24 mouse cellular contexts compared by ENCODE assay signal in the genomic region with DNA sequence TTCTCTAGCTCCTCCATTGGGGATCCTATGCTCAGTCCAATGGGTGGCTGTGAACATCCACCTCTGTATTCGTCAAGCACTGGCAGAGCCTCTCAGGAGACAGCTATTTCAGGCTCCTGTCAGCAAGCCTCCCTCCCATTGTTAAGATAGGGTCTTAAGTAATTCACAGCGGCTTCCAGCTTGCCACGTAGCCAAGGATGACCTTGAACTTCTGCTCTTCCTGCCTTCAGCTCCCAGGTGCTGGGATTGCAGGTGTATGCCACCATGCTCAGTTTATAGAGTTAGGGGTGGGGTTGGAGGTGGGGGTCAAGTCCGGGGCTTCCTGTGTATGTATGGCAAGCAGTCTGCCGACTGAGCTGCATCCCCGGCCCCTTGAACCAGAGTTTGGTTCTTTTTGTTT. TPM values are rescaled to one million over a fixed set of nuclear protein-coding genes. Genes with fewer than 3 reads are reported as not detected.
DNase-seq lines count a peak whose midpoint lies in the region; ATAC-seq and TF ChIP-seq lines count a peak whose summit lies in the region.
"Had no signal": no experiment of that assay in that cellular context is flagged by ENCODE, and none has a peak within 500 bp of the region (broad histone marks: within the 10 kb centered on the region; RNA-seq: fewer than 3 reads in every experiment).

No protein-coding gene starts in this region.

- no peak overlapping the region for H3K4me2 ChIP-seq in kidney, embryonic 14.5 days (replicated peaks; ENCODE audit: low read depth, low read length)
- H3K4me2 ChIP-seq: embryonic facial prominence, embryonic 12.5 days; forebrain, embryonic 13.5 days; forebrain, embryonic 15.5 days had no signal

- ATAC-seq in kidney, embryonic 14.5 days (ENCODE audit: low FRiP score, low TSS enrichment), result no peak
- ATAC-seq: CD4-positive, CD25-positive, alpha-beta regulatory T cell, adult 4 months; forebrain, embryonic 13.5 days; forebrain, embryonic 15.5 days; forebrain, postnatal 0 days had no signal

- TF ChIP-seq POLR2A in heart, adult 2 months (IDR thresholded peaks at IDR 0.05; ENCODE audit: insufficient read depth, low read depth, low read length), result no peak

- peaks cover 18% of the 10 kb centered on the region for H3K4me1 ChIP-seq in heart, embryonic 10.5 days
- no peaks in the 10 kb centered on the region for H3K4me1 ChIP-seq in heart, adult 2 months (ENCODE audit: control insufficient read depth, insufficient read depth, low read length)
- peaks cover 9% of the 10 kb centered on the region for H3K4me1 ChIP-seq in kidney, embryonic 14.5 days (ENCODE audit: control insufficient read depth, insufficient read depth, low read length)

- 74% methylated on average over 6 of the region's 6 CpGs for WGBS in heart, embryonic 10.5 days
- 57% methylated on average over 6 of the region's 6 CpGs for WGBS in heart, adult 2 months
- 80% methylated on average over 6 of the region's 6 CpGs for WGBS in kidney, embryonic 14.5 days

- intact Hi-C loops in heart, adult 2 months (cut with DNase I), result no loop called here

- no peak for DNase-seq in heart, embryonic 10.5 days (ENCODE audit: low spot score)
- DNase-seq in heart, adult 2 months, result no peak
- DNase-seq in ES-CJ7 (ENCODE audit: low read depth, low spot score) (peak; percentile 97), R1 (ENCODE audit: low read depth, low spot score) (peak; percentile 99)
- no peak for DNase-seq in Muller cell, postnatal 12 days (ENCODE audit: inconsistent ontology term)
- DNase-seq in frontal cortex, adult 2 months (ENCODE audit: extremely low spot score in 1 of 2, low spot score in 1 of 2), result no peak
- DNase-seq: adrenal gland, adult 2 months; adrenal gland, postnatal 10 days; adrenal gland, postnatal 25 days; B cell, adult 2 months; cerebellum, adult 11-12 months; cerebellum, adult 2 months; cerebellum, adult 9-10 months; cerebellum, postnatal 10 days; cerebellum, postnatal 25 days; forebrain, postnatal 0 days had no signal

- H3K27me3 ChIP-seq in heart, embryonic 10.5 days (ENCODE audit: insufficient read depth, poor library complexity, severe bottlenecking), result no peaks in the 10 kb centered on the region
- H3K27me3 ChIP-seq in heart, adult 2 months (ENCODE audit: control insufficient read depth, insufficient read depth, low read length), result no peaks in the 10 kb centered on the region
- no peaks in the 10 kb centered on the region for H3K27me3 ChIP-seq in kidney, embryonic 14.5 days (ENCODE audit: control insufficient read depth, insufficient read depth, low read length)
- H3K27me3 ChIP-seq: CH12.LX; embryonic facial prominence, embryonic 12.5 days; forebrain, embryonic 13.5 days; forebrain, embryonic 15.5 days had no signal

- no peak for TF ChIP-seq CTCF in heart, adult 2 months (IDR thresholded peaks at IDR 0.05)

- 0 out of 2 replicates have a peak overlapping the region, but pooled peaks have one; percentile 2 for H3K27ac ChIP-seq in heart, embryonic 10.5 days
- no peak overlapping the region for H3K27ac ChIP-seq in heart, adult 2 months
- no peak overlapping the region for H3K27ac ChIP-seq in kidney, embryonic 14.5 days (ENCODE audit: low read depth, low read length)
- H3K27ac ChIP-seq: embryonic facial prominence, embryonic 10.5 days; embryonic facial prominence, embryonic 12.5 days; forebrain, embryonic 13.5 days; forebrain, embryonic 15.5 days had no signal

- H3K9ac ChIP-seq in heart, adult 2 months (ENCODE audit: low read depth, low read length), result no peak overlapping the region
- H3K9ac ChIP-seq in kidney, embryonic 14.5 days (ENCODE audit: low read depth, low read length), result no peak overlapping the region
- H3K9ac ChIP-seq: embryonic facial prominence, embryonic 12.5 days; forebrain, embryonic 13.5 days; forebrain, embryonic 15.5 days; forebrain, postnatal 0 days had no signal

- no peaks in the 10 kb centered on the region for H3K9me3 ChIP-seq in heart, embryonic 10.5 days
- no peaks in the 10 kb centered on the region for H3K9me3 ChIP-seq in kidney, embryonic 14.5 days (ENCODE audit: control insufficient read depth, low read length)
- H3K9me3 ChIP-seq: embryonic facial prominence, embryonic 10.5 days; embryonic facial prominence, embryonic 12.5 days; forebrain, embryonic 13.5 days; forebrain, embryonic 15.5 days; G1E had no signal

- no peak overlapping the region for H3K4me3 ChIP-seq in heart, embryonic 10.5 days
- no peak overlapping the region for H3K4me3 ChIP-seq in heart, adult 2 months
- H3K4me3 ChIP-seq in kidney, embryonic 14.5 days (ENCODE audit: low read length), result no peak overlapping the region
- H3K4me3 ChIP-seq: embryonic facial prominence, embryonic 10.5 days; embryonic facial prominence, embryonic 12.5 days; forebrain, embryonic 13.5 days; forebrain, embryonic 15.5 days had no signal

- TF ChIP-seq EP300 in heart, adult 2 months (IDR thresholded peaks at IDR 0.05; ENCODE audit: insufficient read depth, low read depth, low read length), result no peak

- H3K79me2 ChIP-seq in heart, adult 2 months (replicated peaks; ENCODE audit: control insufficient read depth, insufficient read depth, low read length), result 0 out of 2 replicates have a peak, but pooled peaks cover 1% of the 10 kb centered on the region

- peaks cover 94% of the 10 kb centered on the region for H3K36me3 ChIP-seq in heart, embryonic 10.5 days
- no peaks in the 10 kb centered on the region for H3K36me3 ChIP-seq in heart, adult 2 months (ENCODE audit: control insufficient read depth, insufficient read depth, low read length)
- peaks cover 89% of the 10 kb centered on the region for H3K36me3 ChIP-seq in kidney, embryonic 14.5 days (ENCODE audit: control insufficient read depth, insufficient read depth, low read length)

RNA-seq across cellular contexts. Expression of a gene that starts 7.4 kb away (rescaled TPM):
- 36.1 and 41.0 TPM in 2 replicates for polyA plus RNA-seq in heart, embryonic 10.5 days (2016; fragmentation: Nextera tagmentation; extraction: Ambion mirVana)
- total RNA-seq in heart, adult 2 months (2021), result 10 to 100 TPM; 13.1 to 15.6 TPM
- polyA plus RNA-seq in heart, adult 2 months (2012; rRNA removed), result 33.4 and 42.1 TPM in 2 replicates
- 50.6 and 68.1 TPM in 2 replicates for polyA plus RNA-seq in kidney, embryonic 14.5 days (2014; fragmentation: Nextera tagmentation; extraction: Ambion mirVana)
- polyA plus RNA-seq in frontal cortex, adult 2 months (2012; rRNA removed), result 32.9 and 42.0 TPM in 2 replicates

RNA-seq across cellular contexts. Expression of a gene that starts 8.8 kb away (rescaled TPM):
- polyA plus RNA-seq in heart, embryonic 10.5 days (2016; fragmentation: Nextera tagmentation; extraction: Ambion mirVana), result 35.7 and 50.1 TPM in 2 replicates
- total RNA-seq in heart, adult 2 months (2021), result 10 to 100 TPM; 31.6 to 32.8 TPM
- 16.2 and 29.9 TPM in 2 replicates for polyA plus RNA-seq in heart, adult 2 months (2012; rRNA removed)
- 30.1 and 59.9 TPM in 2 replicates for polyA plus RNA-seq in kidney, embryonic 14.5 days (2014; fragmentation: Nextera tagmentation; extraction: Ambion mirVana)
- polyA plus RNA-seq in frontal cortex, adult 2 months (2012; rRNA removed), result 52.4 and 62.1 TPM in 2 replicates

RNA-seq across cellular contexts. Expression of a gene that starts 19.8 kb away (rescaled TPM):
- 0.22 and 1.5 TPM in 2 replicates for polyA plus RNA-seq in heart, embryonic 10.5 days (2016; fragmentation: Nextera tagmentation; extraction: Ambion mirVana)
- 1 to 10 TPM; 1.5 to 2.0 TPM for total RNA-seq in heart, adult 2 months (2021)
- 2.4 and 4.6 TPM in 2 replicates for polyA plus RNA-seq in heart, adult 2 months (2012; rRNA removed)
- polyA plus RNA-seq in kidney, embryonic 14.5 days (2014; fragmentation: Nextera tagmentation; extraction: Ambion mirVana), result 1.1 and 1.7 TPM in 2 replicates
- 0.74 and 0.84 TPM in 2 replicates for polyA plus RNA-seq in frontal cortex, adult 2 months (2012; rRNA removed)

RNA-seq across cellular contexts. Expression of a gene that starts 45.4 kb away (rescaled TPM):
- polyA plus RNA-seq in heart, embryonic 10.5 days (2016; fragmentation: Nextera tagmentation; extraction: Ambion mirVana), result 11.3 and 17.3 TPM in 2 replicates
- total RNA-seq in heart, adult 2 months (2021), result 10 to 100 TPM; 18.1 to 20.3 TPM
- 19.9 and 26.9 TPM in 2 replicates for polyA plus RNA-seq in heart, adult 2 months (2012; rRNA removed)
- 17.9 and 23.9 TPM in 2 replicates for polyA plus RNA-seq in kidney, embryonic 14.5 days (2014; fragmentation: Nextera tagmentation; extraction: Ambion mirVana)
- polyA plus RNA-seq in frontal cortex, adult 2 months (2012; rRNA removed), result 10.5 and 11.2 TPM in 2 replicates

RNA-seq across cellular contexts. Expression of a gene that starts 58.5 kb away (rescaled TPM):
- 0.23 TPM in 1 of 2 replicates, not detected in the other for polyA plus RNA-seq in heart, embryonic 10.5 days (2016; fragmentation: Nextera tagmentation; extraction: Ambion mirVana)
- total RNA-seq in heart, adult 2 months (2021), result not detected
- 0.06 TPM in 1 of 2 replicates, not detected in the other for polyA plus RNA-seq in heart, adult 2 months (2012; rRNA removed)
- polyA plus RNA-seq in kidney, embryonic 14.5 days (2014; fragmentation: Nextera tagmentation; extraction: Ambion mirVana), result 0.37 and 0.84 TPM in 2 replicates
- polyA plus RNA-seq in frontal cortex, adult 2 months (2012; rRNA removed), result 0.08 and 0.15 TPM in 2 replicates
- total RNA-seq: adrenal gland, adult 2 months; adrenal gland, postnatal 10 days; CH12.LX; forebrain, postnatal 0 days had no signal
- polyA plus RNA-seq: CD4-positive, CD25-positive, alpha-beta regulatory T cell, adult 4 months; forebrain, embryonic 15.5 days; forebrain, postnatal 0 days; G1E had no signal

Comparison
In these comparisons a context has a peak if more than half of its experiments do, and no peak if none do; other contexts are left out.
1. DNase-seq: peak in ES-CJ7 (single experiment) and R1 (single experiment); none in heart, embryonic 10.5 days (single experiment), heart, adult 2 months (0 of 2), Muller cell, postnatal 12 days (single experiment) and frontal cortex, adult 2 months (0 of 2).